Mouse (Mus musculus) adrenal gland, adult 2 months (tissue): ENCODE results near the gene Il27. TPM values are rescaled to one million over a fixed set of nuclear protein-coding genes. Genes with fewer than 3 reads are reported as not detected.

Experiments used
- microRNA-seq, 2 experiments: library from miRNA; unstranded; fragments of <30 nt; microRNA quantifications; one replicate each; pipeline ENCODE4 v1.2.0; 2021
- polyA plus RNA-seq: library from polyadenylated mRNA; depleted of rRNA; stranded (reverse); fragments of >200 nt; gene quantifications from 2 replicates; pipeline ENCODE4 v1.2.3, GENCODE M21; 2012; rRNA removed
- total RNA-seq, 2 experiments: library from RNA; stranded (reverse); gene quantifications; 2 replicates each; pipeline ENCODE4 v1.2.3; 2021

Il27 gene
- total and polyA plus RNA-seq, 3 experiments = 0.19 TPM; not detected in 2

Small RNA genes lying within 50 kb of the gene (microRNA-seq; reads per million reads assigned to microRNA genes)
- gene Mir7059 = 0.88 to 2.1 reads per million in 2 experiments

Other genes with a start within 250 kb of the Il27 start
- gene Lat, start 225.4 kb downstream of the Il27 start, total RNA-seq = 1 to 10 TPM in 1 of 2 experiments, under 1 TPM in 1; 0.43 to 1.1 TPM
- 1.2 and 2.0 TPM in 2 replicates for gene Lat, start 225.4 kb downstream of the Il27 start, polyA plus RNA-seq
- gene Spns1, start 217.5 kb downstream of the Il27 start, total RNA-seq = 10 to 100 TPM; 31.3 to 39.0 TPM
- gene Spns1, start 217.5 kb downstream of the Il27 start, polyA plus RNA-seq = 223 and 234 TPM in 2 replicates
- gene Nfatc2ip, start 198.2 kb downstream of the Il27 start, total RNA-seq = 1 to 10 TPM; 5.6 to 8.2 TPM
- gene Nfatc2ip, start 198.2 kb downstream of the Il27 start, polyA plus RNA-seq = 4.9 and 5.4 TPM in 2 replicates
- under 1 TPM; 0.24 to 0.29 TPM for gene Cd19, start 180.1 kb downstream of the Il27 start, total RNA-seq
- 0.50 and 0.73 TPM in 2 replicates for gene Cd19, start 180.1 kb downstream of the Il27 start, polyA plus RNA-seq
- gene Rabep2, start 166.2 kb downstream of the Il27 start, total RNA-seq = 10 to 100 TPM; 39.5 to 73.6 TPM
- gene Rabep2, start 166.2 kb downstream of the Il27 start, polyA plus RNA-seq = 55.5 and 69.8 TPM in 2 replicates
- not detected for gene Atp2a1, start 131.8 kb downstream of the Il27 start, total RNA-seq
- not detected in 2 replicates for gene Atp2a1, start 131.8 kb downstream of the Il27 start, polyA plus RNA-seq
- 10 to 100 TPM; 54.4 to 61.2 TPM for gene Sh2b1, start 119.5 kb downstream of the Il27 start, total RNA-seq
- 90.7 and 93.9 TPM in 2 replicates for gene Sh2b1, start 119.5 kb downstream of the Il27 start, polyA plus RNA-seq
- 100 to 1,000 TPM; 217 to 239 TPM for gene Tufm, start 107.6 kb downstream of the Il27 start, total RNA-seq
- gene Tufm, start 107.6 kb downstream of the Il27 start, polyA plus RNA-seq = 236 and 278 TPM in 2 replicates
- 100 to 1,000 TPM in 1 of 2 experiments, 10 to 100 TPM in 1; 83.7 to 108 TPM for gene Atxn2l, start 91.5 kb downstream of the Il27 start, total RNA-seq
- 454 and 474 TPM in 2 replicates for gene Atxn2l, start 91.5 kb downstream of the Il27 start, polyA plus RNA-seq
- gene Eif3c, start 28.5 kb downstream of the Il27 start, total RNA-seq = 100 to 1,000 TPM; 236 to 240 TPM
- gene Eif3c, start 28.5 kb downstream of the Il27 start, polyA plus RNA-seq = 97.2 and 133 TPM in 2 replicates
- gene Apobr, start 10.0 kb downstream of the Il27 start, total RNA-seq = 1 to 10 TPM; 2.0 to 4.7 TPM
- 5.3 and 7.5 TPM in 2 replicates for gene Apobr, start 10.0 kb downstream of the Il27 start, polyA plus RNA-seq
- 10 to 100 TPM; 33.2 to 47.4 TPM for gene Cln3, start 9.1 kb downstream of the Il27 start, total RNA-seq
- 52.8 and 56.1 TPM in 2 replicates for gene Cln3, start 9.1 kb downstream of the Il27 start, polyA plus RNA-seq
- 10 to 100 TPM; 22.9 to 26.3 TPM for gene Nupr1, start 35.9 kb upstream of the Il27 start, total RNA-seq
- 2.8 and 4.4 TPM in 2 replicates for gene Nupr1, start 35.9 kb upstream of the Il27 start, polyA plus RNA-seq
- gene Sgf29, start 54.4 kb upstream of the Il27 start, total RNA-seq = 10 to 100 TPM; 39.9 to 49.7 TPM
- gene Sgf29, start 54.4 kb upstream of the Il27 start, polyA plus RNA-seq = 64.5 and 74.4 TPM in 2 replicates
- 10 to 100 TPM; 48.1 to 52.7 TPM for gene Sult1a1, start 81.5 kb upstream of the Il27 start, total RNA-seq
- gene Sult1a1, start 81.5 kb upstream of the Il27 start, polyA plus RNA-seq = 29.3 and 34.3 TPM in 2 replicates
- gene Bola2, start 100.5 kb upstream of the Il27 start, total RNA-seq = 100 to 1,000 TPM; 101 to 104 TPM
- 44.1 and 48.7 TPM in 2 replicates for gene Bola2, start 100.5 kb upstream of the Il27 start, polyA plus RNA-seq
- 10 to 100 TPM; 11.3 to 13.5 TPM for gene Slx1b, start 100.8 kb upstream of the Il27 start, total RNA-seq
- gene Slx1b, start 100.8 kb upstream of the Il27 start, polyA plus RNA-seq = 35.0 and 35.7 TPM in 2 replicates
- gene Coro1a, start 112.8 kb upstream of the Il27 start, total RNA-seq = 10 to 100 TPM; 11.6 to 24.3 TPM
- gene Coro1a, start 112.8 kb upstream of the Il27 start, polyA plus RNA-seq = 49.5 and 67.1 TPM in 2 replicates
- gene Mapk3, start 164.7 kb upstream of the Il27 start, total RNA-seq = 100 to 1,000 TPM; 139 to 169 TPM
- gene Mapk3, start 164.7 kb upstream of the Il27 start, polyA plus RNA-seq = 242 and 299 TPM in 2 replicates
- 1 to 10 TPM; 2.4 TPM for gene Gdpd3, start 171.4 kb upstream of the Il27 start, total RNA-seq
- gene Gdpd3, start 171.4 kb upstream of the Il27 start, polyA plus RNA-seq = 10.2 and 10.3 TPM in 2 replicates
- 100 to 1,000 TPM in 1 of 2 experiments, 10 to 100 TPM in 1; 92.8 to 136 TPM for gene Ypel3, start 182.0 kb upstream of the Il27 start, total RNA-seq
- 970 and 1,207 TPM in 2 replicates for gene Ypel3, start 182.0 kb upstream of the Il27 start, polyA plus RNA-seq
- gene Tbx6, start 186.5 kb upstream of the Il27 start, total RNA-seq = under 1 TPM; 0.31 to 0.75 TPM
- gene Tbx6, start 186.5 kb upstream of the Il27 start, polyA plus RNA-seq = 3.4 and 3.7 TPM in 2 replicates
- 10 to 100 TPM; 77.4 to 86.0 TPM for gene Ppp4c, start 197.6 kb upstream of the Il27 start, total RNA-seq
- gene Ppp4c, start 197.6 kb upstream of the Il27 start, polyA plus RNA-seq = 89.8 and 92.4 TPM in 2 replicates
- gene Fam57b, start 202.7 kb upstream of the Il27 start, total RNA-seq = 10 to 100 TPM; 16.4 to 21.0 TPM
- gene Fam57b, start 202.7 kb upstream of the Il27 start, polyA plus RNA-seq = 27.8 and 40.9 TPM in 2 replicates
- not detected for gene 4930451I11Rik, start 236.7 kb upstream of the Il27 start, total RNA-seq
- gene 4930451I11Rik, start 236.7 kb upstream of the Il27 start, polyA plus RNA-seq = not detected in 2 replicates